Mouse (Mus musculus) thymus, postnatal 10 days (tissue): Measurements from ENCODE around the gene Josd2.

Experiments used
- DNase-seq, 2 experiments: peaks; one replicate each; pipeline ENCODE4 v3.0.0; 2021; ENCODE audit warnings: low spot score in 2 of 2

Gene Josd2

GRCm38 (mm10) chr7:44467811-44468411 lies at the start of gene Josd2:
Gene Josd2 (plus strand): TSS chr7:44467980.
- DNase-seq: peak; percentile 85 to 88

GRCm38 (mm10) chr7:44427666-44428065 lies 40.1 kb upstream of the Josd2 start:
- DNase-seq: no peak

GRCm38 (mm10) chr7:44428171-44428950 lies 39.4 kb upstream of the Josd2 start:
- no peak for DNase-seq

GRCm38 (mm10) chr7:44428968-44429521 lies 38.7 kb upstream of the Josd2 start, which contains the start of gene Lrrc4b:
Gene Lrrc4b (plus strand): TSS chr7:44429018.
- DNase-seq: no peak

GRCm38 (mm10) chr7:44429534-44430488 lies 38.0 kb upstream of the Josd2 start:
- DNase-seq: no peak

- no peak for DNase-seq
These were observed 35.2 kb upstream of the Josd2 start for GRCm38 (mm10) chr7:44432550-44432949.

GRCm38 (mm10) chr7:44433371-44433770 lies 34.4 kb upstream of the Josd2 start:
- no peak for DNase-seq

- DNase-seq: no peak
These were observed 33.7 kb upstream of the Josd2 start for GRCm38 (mm10) chr7:44434089-44434488.

- DNase-seq: no peak
These were observed 32.0 kb upstream of the Josd2 start for GRCm38 (mm10) chr7:44435796-44436195.

GRCm38 (mm10) chr7:44436267-44436666 lies 31.5 kb upstream of the Josd2 start:
- no peak for DNase-seq

GRCm38 (mm10) chr7:44437188-44437587 lies 30.6 kb upstream of the Josd2 start:
- DNase-seq: no peak

GRCm38 (mm10) chr7:44437933-44438332 lies 29.8 kb upstream of the Josd2 start:
- DNase-seq: no peak

GRCm38 (mm10) chr7:44439696-44440095 lies 28.1 kb upstream of the Josd2 start:
- DNase-seq: no peak

GRCm38 (mm10) chr7:44440479-44440878 lies 27.3 kb upstream of the Josd2 start:
- no peak for DNase-seq

GRCm38 (mm10) chr7:44441180-44441579 lies 26.6 kb upstream of the Josd2 start:
- no peak for DNase-seq

- no peak for DNase-seq
These were observed 26.1 kb upstream of the Josd2 start for GRCm38 (mm10) chr7:44441648-44442109.

- DNase-seq: no peak
These were observed 25.4 kb upstream of the Josd2 start for GRCm38 (mm10) chr7:44442407-44442821.

- DNase-seq: no peak
These were observed 24.3 kb upstream of the Josd2 start for GRCm38 (mm10) chr7:44443268-44444173.

GRCm38 (mm10) chr7:44444886-44445527 lies 22.8 kb upstream of the Josd2 start:
- no peak for DNase-seq

- no peak for DNase-seq
These were observed 22.3 kb upstream of the Josd2 start for GRCm38 (mm10) chr7:44445528-44445923.
